Mouse (Mus musculus) ES-Bruce4 (cell line): ENCODE measurements at regions not wholly inside any gene's neighbourhood (a gene's known extent, or its start where the extent isn't known, plus 50 kb on each side); places are given as distances from the start of the nearest gene placed in this dataset.

Source experiments
- EP300 ChIP-seq: IDR thresholded peaks from 2 replicates; pipeline ENCODE4 v1.6.1; 2011; ENCODE audit warnings: low read depth, low read length; ENCODE audit not compliant: insufficient read depth
- POLR2A ChIP-seq: IDR thresholded peaks from one replicate; pipeline ENCODE4 v1.8.1; 2011; ENCODE audit warnings: low read length; ENCODE audit not compliant: insufficient read depth

GRCm38 (mm10) chr11:24682423-24682822 lies 604.6 kb downstream of the Bcl11a start:
- TF ChIP-seq EP300: no peak
- no peak for TF ChIP-seq POLR2A
